Mouse (Mus musculus): ENCODE measurements around the gene Map2k2.

- TF ChIP-seq CTCF (IDR thresholded peaks at IDR 0.05; ENCODE audit: extremely low read depth, insufficient read depth, low read length) = no peak
- TF ChIP-seq POLR2A (IDR thresholded peaks at IDR 0.05; ENCODE audit: extremely low read depth, insufficient read depth, low read length) = no peak
Observed at GRCm38 (mm10) chr10:81057406-81058130, 48.1 kb upstream of the Map2k2 start.
